Mouse (Mus musculus): Measurements from ENCODE around the gene Cdc6. TPM values are rescaled to one million over a fixed set of nuclear protein-coding genes. Genes with fewer than 3 reads are reported as not detected.

Cdc6 gene
- total and polyA plus RNA-seq, 2 experiments from 2014 or later, result 1.3 to 2.3 TPM

GRCm38 (mm10) chr11:98970191-98970925 lies 62.8 kb downstream of the Cdc6 start:
- DNase-seq, result peak; percentile 17
- Histone ChIP-seq H3K9me3 (ENCODE audit: low read length) (no peaks in the 10 kb centered on the region), H3K27ac (ENCODE audit: low read depth, low read length) (peak overlapping the region; percentile 88), H3K4me1 (ENCODE audit: insufficient read depth) (peaks cover 46% of the 10 kb centered on the region), H3K4me2 (ENCODE audit: low read depth) (peak overlapping the region; percentile 39; the same call in 1 of the 2 replicates), H3K36me3 (ENCODE audit: insufficient read depth) (peaks cover 13% of the 10 kb centered on the region; the same call in 1 of the 2 replicates), H3K27me3 (ENCODE audit: insufficient read depth, low read length) (no peaks in the 10 kb centered on the region), H3K9ac (no peak overlapping the region), H3K4me3 (ENCODE audit: low read depth, low read length) (no peak overlapping the region)
- TF ChIP-seq CTCF (IDR thresholded peaks at IDR 0.05; ENCODE audit: low read depth), result no peak
- WGBS, result 44% methylated on average over 29 of the region's 29 CpGs
- no peak for ATAC-seq

- Histone ChIP-seq H3K4me3 (ENCODE audit: low read depth, low read length) (no peak overlapping the region), H3K9ac (no peak overlapping the region), H3K4me2 (ENCODE audit: low read depth) (no peak overlapping the region), H3K27ac (ENCODE audit: low read depth, low read length) (no peak overlapping the region), H3K27me3 (ENCODE audit: insufficient read depth, low read length) (no peaks in the 10 kb centered on the region), H3K4me1 (ENCODE audit: insufficient read depth) (peaks cover 35% of the 10 kb centered on the region), H3K36me3 (ENCODE audit: insufficient read depth) (peaks cover 13% of the 10 kb centered on the region; the same call in 1 of the 2 replicates), H3K9me3 (ENCODE audit: low read length) (no peaks in the 10 kb centered on the region)
- no peak for ATAC-seq
- TF ChIP-seq CTCF (IDR thresholded peaks at IDR 0.05; ENCODE audit: low read depth), result no peak
- peak; percentile 69 for DNase-seq
- 62% methylated on average over 23 of the region's 23 CpGs for WGBS
Observed at GRCm38 (mm10) chr11:98971316-98972031, 63.9 kb downstream of the Cdc6 start.

- Histone ChIP-seq H3K27ac (ENCODE audit: low read depth, low read length) (no peak overlapping the region), H3K36me3 (ENCODE audit: insufficient read depth) (peaks cover 13% of the 10 kb centered on the region; the same call in 1 of the 2 replicates), H3K9me3 (ENCODE audit: low read length) (no peaks in the 10 kb centered on the region), H3K4me2 (ENCODE audit: low read depth) (no peak overlapping the region), H3K4me3 (ENCODE audit: low read depth, low read length) (no peak overlapping the region), H3K27me3 (ENCODE audit: insufficient read depth, low read length) (no peaks in the 10 kb centered on the region), H3K9ac (no peak overlapping the region), H3K4me1 (ENCODE audit: insufficient read depth) (peaks cover 34% of the 10 kb centered on the region)
- 59% methylated on average over 9 of the region's 9 CpGs for WGBS
- TF ChIP-seq CTCF (IDR thresholded peaks at IDR 0.05; ENCODE audit: low read depth), result peak; percentile 93
- ATAC-seq, result no peak
- peak; percentile 78 for DNase-seq
Observed at GRCm38 (mm10) chr11:98972215-98972614, 64.6 kb downstream of the Cdc6 start.

DNA sequence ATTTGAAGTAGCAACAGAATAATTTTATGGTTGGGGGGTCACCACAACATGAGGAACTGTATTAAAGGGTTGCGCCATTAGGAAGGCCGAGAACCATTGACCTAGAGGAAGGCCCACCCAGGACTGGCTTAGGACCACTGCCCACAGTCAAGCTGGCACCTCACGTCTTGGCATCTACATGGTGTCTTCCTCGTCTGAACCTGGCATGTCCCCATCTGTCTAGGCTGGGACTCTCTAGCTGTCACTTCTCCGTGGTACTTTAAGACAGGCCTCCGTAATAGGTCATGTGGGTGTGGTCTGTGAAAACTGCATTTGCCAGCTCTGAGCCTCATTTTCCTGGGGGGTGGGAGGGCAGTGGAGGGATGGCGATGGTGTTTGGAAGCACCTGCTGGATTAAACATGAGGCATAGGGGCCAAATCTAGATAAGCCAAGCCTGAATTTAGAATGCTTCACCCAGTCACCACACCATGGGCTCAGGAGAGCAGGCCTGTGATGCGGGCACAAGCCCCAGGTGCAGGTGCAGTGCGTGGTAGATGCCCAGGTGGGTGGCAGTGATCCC lies 65.3 kb downstream of the Cdc6 start:
- WGBS, result 84% methylated on average over 9 of the region's 9 CpGs
- H3K27ac ChIP-seq (ENCODE audit: low read depth, low read length), result no peak overlapping the region
- H3K9ac ChIP-seq, result no peak overlapping the region
- no peaks in the 10 kb centered on the region for H3K27me3 ChIP-seq (ENCODE audit: insufficient read depth, low read length)
- DNase-seq (no peak), ATAC-seq (no peak)
- H3K4me3 ChIP-seq (ENCODE audit: low read depth, low read length), result no peak overlapping the region
- TF ChIP-seq CTCF (IDR thresholded peaks at IDR 0.05; ENCODE audit: low read depth), result no peak
- peaks cover 31% of the 10 kb centered on the region for H3K4me1 ChIP-seq (ENCODE audit: insufficient read depth)
- H3K4me2 ChIP-seq (ENCODE audit: low read depth), result no peak overlapping the region
- no peaks in the 10 kb centered on the region for H3K9me3 ChIP-seq (ENCODE audit: low read length)
- peaks cover 13% of the 10 kb centered on the region; the same call in 1 of the 2 replicates for H3K36me3 ChIP-seq (ENCODE audit: insufficient read depth)

Other genes with a start within 250 kb of the Cdc6 start
- gene Gsdma, start 243.4 kb upstream of the Cdc6 start, total RNA-seq (2014; rRNA removed), result not detected in 2 replicates
- 0.15 TPM in 1 of 2 replicates, not detected in the other for gene Gsdma, start 243.4 kb upstream of the Cdc6 start, polyA plus RNA-seq (2015; fragmentation: Nextera tagmentation; extraction: Ambion mirVana)
- gene Psmd3, start 225.2 kb upstream of the Cdc6 start, total RNA-seq (2014; rRNA removed), result 83.8 and 113 TPM in 2 replicates
- 183 and 202 TPM in 2 replicates for gene Psmd3, start 225.2 kb upstream of the Cdc6 start, polyA plus RNA-seq (2015; fragmentation: Nextera tagmentation; extraction: Ambion mirVana)
- gene Csf3, start 206.5 kb upstream of the Cdc6 start, total RNA-seq (2014; rRNA removed), result not detected in 2 replicates
- not detected in 2 replicates for gene Csf3, start 206.5 kb upstream of the Cdc6 start, polyA plus RNA-seq (2015; fragmentation: Nextera tagmentation; extraction: Ambion mirVana)
- gene Med24, start 178.4 kb upstream of the Cdc6 start, total RNA-seq (2014; rRNA removed), result 54.0 and 66.5 TPM in 2 replicates
- 46.4 and 49.3 TPM in 2 replicates for gene Med24, start 178.4 kb upstream of the Cdc6 start, polyA plus RNA-seq (2015; fragmentation: Nextera tagmentation; extraction: Ambion mirVana)
- gene Thra, start 167.2 kb upstream of the Cdc6 start, total RNA-seq (2014; rRNA removed), result 1,003 and 1,159 TPM in 2 replicates
- gene Thra, start 167.2 kb upstream of the Cdc6 start, polyA plus RNA-seq (2015; fragmentation: Nextera tagmentation; extraction: Ambion mirVana), result 223 and 233 TPM in 2 replicates
- gene Nr1d1, start 132.5 kb upstream of the Cdc6 start, total RNA-seq (2014; rRNA removed), result 4.5 and 6.7 TPM in 2 replicates
- 10.8 and 11.4 TPM in 2 replicates for gene Nr1d1, start 132.5 kb upstream of the Cdc6 start, polyA plus RNA-seq (2015; fragmentation: Nextera tagmentation; extraction: Ambion mirVana)
- 87.2 and 94.6 TPM in 2 replicates for gene Msl1, start 112.3 kb upstream of the Cdc6 start, total RNA-seq (2014; rRNA removed)
- gene Msl1, start 112.3 kb upstream of the Cdc6 start, polyA plus RNA-seq (2015; fragmentation: Nextera tagmentation; extraction: Ambion mirVana), result 16.3 and 24.1 TPM in 2 replicates
- 22.5 and 27.2 TPM in 2 replicates for gene Casc3, start 102.9 kb upstream of the Cdc6 start, total RNA-seq (2014; rRNA removed)
- 29.5 and 37.4 TPM in 2 replicates for gene Casc3, start 102.9 kb upstream of the Cdc6 start, polyA plus RNA-seq (2015; fragmentation: Nextera tagmentation; extraction: Ambion mirVana)
- gene Rapgefl1, start 71.0 kb upstream of the Cdc6 start, total RNA-seq (2014; rRNA removed), result 28.7 TPM in 2 replicates
- gene Rapgefl1, start 71.0 kb upstream of the Cdc6 start, polyA plus RNA-seq (2015; fragmentation: Nextera tagmentation; extraction: Ambion mirVana), result 5.6 and 9.8 TPM in 2 replicates
- 7.1 and 8.2 TPM in 2 replicates for gene Wipf2, start 44.2 kb upstream of the Cdc6 start, total RNA-seq (2014; rRNA removed)
- 1.6 and 3.0 TPM in 2 replicates for gene Wipf2, start 44.2 kb upstream of the Cdc6 start, polyA plus RNA-seq (2015; fragmentation: Nextera tagmentation; extraction: Ambion mirVana)
- gene Rara, start 20.0 kb downstream of the Cdc6 start, total RNA-seq (2014; rRNA removed), result 11.6 and 15.2 TPM in 2 replicates
- 9.5 and 10.7 TPM in 2 replicates for gene Rara, start 20.0 kb downstream of the Cdc6 start, polyA plus RNA-seq (2015; fragmentation: Nextera tagmentation; extraction: Ambion mirVana)
- 1.2 and 1.4 TPM in 2 replicates for gene Gjd3, start 75.2 kb downstream of the Cdc6 start, total RNA-seq (2014; rRNA removed)
- 2.0 and 2.7 TPM in 2 replicates for gene Gjd3, start 75.2 kb downstream of the Cdc6 start, polyA plus RNA-seq (2015; fragmentation: Nextera tagmentation; extraction: Ambion mirVana)
- gene Top2a, start 116.4 kb downstream of the Cdc6 start, total RNA-seq (2014; rRNA removed), result 30.2 and 40.7 TPM in 2 replicates
- 18.1 and 19.7 TPM in 2 replicates for gene Top2a, start 116.4 kb downstream of the Cdc6 start, polyA plus RNA-seq (2015; fragmentation: Nextera tagmentation; extraction: Ambion mirVana)
- 99.0 and 102 TPM in 2 replicates for gene Igfbp4, start 133.4 kb downstream of the Cdc6 start, total RNA-seq (2014; rRNA removed)
- 128 and 142 TPM in 2 replicates for gene Igfbp4, start 133.4 kb downstream of the Cdc6 start, polyA plus RNA-seq (2015; fragmentation: Nextera tagmentation; extraction: Ambion mirVana)
- gene Tns4, start 181.5 kb downstream of the Cdc6 start, total RNA-seq (2014; rRNA removed), result 0.48 TPM in 1 of 2 replicates, not detected in the other
- 0.29 TPM in 1 of 2 replicates, not detected in the other for gene Tns4, start 181.5 kb downstream of the Cdc6 start, polyA plus RNA-seq (2015; fragmentation: Nextera tagmentation; extraction: Ambion mirVana)
- gene Ccr7, start 247.3 kb downstream of the Cdc6 start, total RNA-seq (2014; rRNA removed), result 0.38 TPM in 1 of 2 replicates, not detected in the other
- gene Ccr7, start 247.3 kb downstream of the Cdc6 start, polyA plus RNA-seq (2015; fragmentation: Nextera tagmentation; extraction: Ambion mirVana), result 0.06 and 0.17 TPM in 2 replicates